Mouse (Mus musculus) erythroblast, embryonic 14.5 days (primary cell): ENCODE data around the gene Arhgap15.

Experiments
- GATA1 ChIP-seq: IDR thresholded peaks from 2 replicates; pipeline ENCODE4 v1.6.1; 2012; ENCODE audit warnings: low read length, inconsistent platforms, mixed read lengths
- TAL1 ChIP-seq: IDR thresholded peaks from 3 replicates; pipeline ENCODE4 v1.6.1; 2012; ENCODE audit warnings: low read length, inconsistent platforms, mixed read lengths

DNA sequence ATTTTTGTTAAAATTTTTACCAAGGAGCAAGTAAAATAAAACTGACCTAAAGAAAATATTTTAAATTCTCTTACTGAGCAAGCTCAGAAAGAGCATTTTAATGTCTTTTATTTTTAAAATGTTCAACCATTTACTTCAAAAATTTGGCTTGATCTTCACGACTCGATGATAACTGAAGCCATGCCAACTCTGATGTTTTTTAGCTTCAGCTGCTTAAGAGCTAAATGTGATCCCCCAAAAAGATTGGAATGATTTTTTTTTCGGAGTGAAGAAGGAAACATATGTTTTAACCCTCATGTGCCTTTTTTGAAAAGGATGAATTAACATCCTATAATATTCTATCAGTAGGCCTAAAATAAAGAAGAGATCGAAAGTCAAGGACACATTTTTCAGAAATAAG is 605.0 kb downstream of the Arhgap15 start:
- TF ChIP-seq GATA1 (no peak), TAL1 (no peak)
